Mouse (Mus musculus): ENCODE results near the gene Clpx. TPM values are rescaled to one million over a fixed set of nuclear protein-coding genes. Genes with fewer than 3 reads are reported as not detected.

The Clpx gene
- polyA plus RNA-seq, 1 experiment, result 50.4 TPM

- no peaks in the 10 kb centered on the region for H3K4me1 ChIP-seq (ENCODE audit: control insufficient read depth, insufficient read depth, low read length)
- peak overlapping the region; percentile 100 for H3K4me3 ChIP-seq (ENCODE audit: control insufficient read depth, low read depth, low read length)
- H3K27me3 ChIP-seq (ENCODE audit: control insufficient read depth, insufficient read depth, low read length), result no peaks in the 10 kb centered on the region
- no peaks in the 10 kb centered on the region for H3K36me3 ChIP-seq (ENCODE audit: control insufficient read depth, insufficient read depth, low read length)
- TF ChIP-seq CTCF (IDR thresholded peaks at IDR 0.05; ENCODE audit: control insufficient read depth, insufficient read depth, insufficient replicate concordance, low read depth, low read length), result no peak
- TF ChIP-seq POLR2A (IDR thresholded peaks at IDR 0.05; ENCODE audit: control insufficient read depth, low read depth, low read length), result no peak
- peak overlapping the region; percentile 94 for H3K27ac ChIP-seq (ENCODE audit: control insufficient read depth, insufficient read depth, low read depth, low read length)
Measured at GRCm38 (mm10) chr9:65293580-65293972, 484 bp upstream of the Clpx start.

DNA sequence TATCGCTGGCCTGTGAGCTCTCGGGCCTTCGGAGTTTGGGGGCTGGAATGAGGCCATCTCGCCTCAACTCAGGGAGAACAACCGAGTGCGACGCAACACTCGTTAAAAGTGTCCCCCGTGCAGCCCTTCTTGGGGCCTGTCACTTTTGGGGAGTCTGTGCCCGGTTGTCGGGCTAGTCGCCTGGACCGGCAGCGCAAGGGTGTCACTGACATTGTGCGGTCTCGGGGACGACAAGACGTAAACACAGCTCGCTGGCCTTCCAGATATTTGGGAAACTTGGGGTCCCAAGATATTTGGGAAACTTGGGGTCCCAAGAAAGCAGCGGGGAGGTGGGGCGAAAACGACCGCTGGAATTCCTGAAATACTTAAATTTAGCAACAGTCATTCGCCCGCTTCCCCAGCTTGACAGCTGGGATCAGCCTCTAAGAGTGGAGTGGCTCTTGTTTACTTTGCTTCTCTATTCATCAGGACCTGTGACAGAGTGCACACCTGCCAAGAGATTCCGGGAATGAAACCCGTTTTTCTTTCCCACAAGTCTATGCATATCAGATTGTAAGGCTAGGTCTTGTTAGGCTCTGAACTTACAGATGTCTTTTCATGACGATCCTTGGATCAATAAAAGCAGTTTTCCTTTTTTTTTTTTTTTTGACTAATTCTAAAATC lies 787 bp downstream of the Clpx start:
- H3K27me3 ChIP-seq (ENCODE audit: control insufficient read depth, insufficient read depth, low read length), result no peaks in the 10 kb centered on the region
- H3K4me1 ChIP-seq (ENCODE audit: control insufficient read depth, insufficient read depth, low read length), result no peaks in the 10 kb centered on the region
- H3K36me3 ChIP-seq (ENCODE audit: control insufficient read depth, insufficient read depth, low read length), result no peaks in the 10 kb centered on the region
- H3K4me3 ChIP-seq (ENCODE audit: control insufficient read depth, low read depth, low read length), result peak overlapping the region; percentile 100
- H3K27ac ChIP-seq (ENCODE audit: control insufficient read depth, insufficient read depth, low read depth, low read length), result peak overlapping the region; percentile 99
- TF ChIP-seq POLR2A (IDR thresholded peaks at IDR 0.05; ENCODE audit: control insufficient read depth, low read depth, low read length), result no peak; the same call in 1 of the 2 replicates
- TF ChIP-seq CTCF (IDR thresholded peaks at IDR 0.05; ENCODE audit: control insufficient read depth, insufficient read depth, insufficient replicate concordance, low read depth, low read length), result no peak

GRCm38 (mm10) chr9:65297056-65297455 lies 3.0 kb downstream of the Clpx start:
- Histone ChIP-seq H3K4me3 (ENCODE audit: control insufficient read depth, low read depth, low read length) (no peak overlapping the region), H3K27me3 (ENCODE audit: control insufficient read depth, insufficient read depth, low read length) (no peaks in the 10 kb centered on the region), H3K36me3 (ENCODE audit: control insufficient read depth, insufficient read depth, low read length) (no peaks in the 10 kb centered on the region), H3K4me1 (ENCODE audit: control insufficient read depth, insufficient read depth, low read length) (no peaks in the 10 kb centered on the region), H3K27ac (ENCODE audit: control insufficient read depth, insufficient read depth, low read depth, low read length) (no peak overlapping the region)
- TF ChIP-seq POLR2A (IDR thresholded peaks at IDR 0.05; ENCODE audit: control insufficient read depth, low read depth, low read length) (no peak), CTCF (IDR thresholded peaks at IDR 0.05; ENCODE audit: control insufficient read depth, insufficient read depth, insufficient replicate concordance, low read depth, low read length) (no peak)

DNA sequence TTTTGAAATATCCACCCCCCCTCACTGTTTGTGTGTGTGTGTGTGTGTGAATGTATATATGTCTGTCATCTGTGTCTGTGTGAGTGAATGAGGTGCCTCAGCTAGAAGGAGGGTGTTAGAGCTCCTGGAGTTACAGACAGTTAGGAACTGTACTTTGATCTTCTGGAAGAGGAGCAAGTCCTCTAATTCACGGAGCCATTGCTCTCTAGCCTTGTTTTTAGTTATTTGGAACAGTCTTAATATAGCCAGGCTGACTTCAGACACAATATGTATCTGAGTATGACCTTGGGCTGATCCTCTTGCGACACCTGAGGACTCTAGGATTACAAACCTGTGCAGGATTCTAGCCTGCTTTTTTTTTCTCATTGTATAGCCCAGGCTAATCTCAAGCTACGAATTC lies 4.7 kb downstream of the Clpx start:
- no peaks in the 10 kb centered on the region for H3K36me3 ChIP-seq (ENCODE audit: control insufficient read depth, insufficient read depth, low read length)
- TF ChIP-seq CTCF (IDR thresholded peaks at IDR 0.05; ENCODE audit: control insufficient read depth, insufficient read depth, insufficient replicate concordance, low read depth, low read length), result no peak
- no peak for TF ChIP-seq POLR2A (IDR thresholded peaks at IDR 0.05; ENCODE audit: control insufficient read depth, low read depth, low read length)
- no peak overlapping the region for H3K4me3 ChIP-seq (ENCODE audit: control insufficient read depth, low read depth, low read length)
- no peaks in the 10 kb centered on the region for H3K4me1 ChIP-seq (ENCODE audit: control insufficient read depth, insufficient read depth, low read length)
- no peaks in the 10 kb centered on the region for H3K27me3 ChIP-seq (ENCODE audit: control insufficient read depth, insufficient read depth, low read length)
- H3K27ac ChIP-seq (ENCODE audit: control insufficient read depth, insufficient read depth, low read depth, low read length), result no peak overlapping the region

DNA sequence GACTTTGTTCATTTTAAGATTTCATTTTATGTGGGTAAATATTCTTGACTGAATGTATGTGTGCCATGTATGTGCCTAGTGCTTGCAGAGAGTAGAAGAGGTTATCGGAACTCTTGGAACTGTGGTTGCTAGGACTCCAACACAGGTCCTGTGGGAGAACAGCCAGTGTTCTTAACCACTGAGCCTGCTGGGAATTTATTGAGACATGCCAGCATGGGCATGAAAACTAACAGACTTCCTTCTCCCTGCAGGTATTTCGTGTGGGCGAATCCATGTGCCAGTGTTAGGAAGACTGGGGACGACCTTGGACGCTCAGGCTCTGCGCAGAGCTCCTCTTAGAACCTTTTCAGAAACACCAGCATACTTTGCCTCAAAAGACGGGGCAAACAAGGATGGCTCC lies 5.6 kb downstream of the Clpx start:
- Histone ChIP-seq H3K27me3 (ENCODE audit: control insufficient read depth, insufficient read depth, low read length) (no peaks in the 10 kb centered on the region), H3K27ac (ENCODE audit: control insufficient read depth, insufficient read depth, low read depth, low read length) (no peak overlapping the region), H3K4me3 (ENCODE audit: control insufficient read depth, low read depth, low read length) (peak overlapping the region; percentile 70), H3K36me3 (ENCODE audit: control insufficient read depth, insufficient read depth, low read length) (no peaks in the 10 kb centered on the region), H3K4me1 (ENCODE audit: control insufficient read depth, insufficient read depth, low read length) (no peaks in the 10 kb centered on the region)
- TF ChIP-seq CTCF (IDR thresholded peaks at IDR 0.05; ENCODE audit: control insufficient read depth, insufficient read depth, insufficient replicate concordance, low read depth, low read length) (no peak), POLR2A (IDR thresholded peaks at IDR 0.05; ENCODE audit: control insufficient read depth, low read depth, low read length) (no peak)

- Histone ChIP-seq H3K4me1 (ENCODE audit: control insufficient read depth, insufficient read depth, low read length) (no peaks in the 10 kb centered on the region), H3K36me3 (ENCODE audit: control insufficient read depth, insufficient read depth, low read length) (no peaks in the 10 kb centered on the region), H3K4me3 (ENCODE audit: control insufficient read depth, low read depth, low read length) (no peak overlapping the region), H3K27ac (ENCODE audit: control insufficient read depth, insufficient read depth, low read depth, low read length) (no peak overlapping the region), H3K27me3 (ENCODE audit: control insufficient read depth, insufficient read depth, low read length) (no peaks in the 10 kb centered on the region)
- no peak for TF ChIP-seq POLR2A (IDR thresholded peaks at IDR 0.05; ENCODE audit: control insufficient read depth, low read depth, low read length)
- no peak for TF ChIP-seq CTCF (IDR thresholded peaks at IDR 0.05; ENCODE audit: control insufficient read depth, insufficient read depth, insufficient replicate concordance, low read depth, low read length)
Measured at GRCm38 (mm10) chr9:65302327-65302983, 8.4 kb downstream of the Clpx start.

DNA sequence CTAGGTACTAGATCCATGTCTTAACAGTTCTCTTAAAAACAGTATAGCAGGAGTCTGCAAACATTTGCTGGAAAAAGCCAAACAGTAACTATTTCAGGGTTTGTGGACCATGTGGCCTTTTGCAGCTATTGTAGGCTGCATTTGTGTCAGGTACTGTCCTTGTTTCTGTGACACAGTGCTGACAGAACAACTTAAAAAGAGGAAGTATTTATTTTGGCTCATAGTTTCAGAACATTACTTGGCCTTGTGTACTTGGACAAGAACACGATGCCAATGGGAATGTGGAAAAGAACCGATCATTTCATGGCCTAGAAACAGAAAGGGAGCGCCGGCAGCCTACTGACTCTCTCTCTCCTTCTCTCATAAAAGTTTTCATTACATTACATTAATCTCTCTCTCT lies 9.5 kb downstream of the Clpx start:
- Histone ChIP-seq H3K27ac (ENCODE audit: control insufficient read depth, insufficient read depth, low read depth, low read length) (no peak overlapping the region), H3K36me3 (ENCODE audit: control insufficient read depth, insufficient read depth, low read length) (no peaks in the 10 kb centered on the region; the same call in 1 of the 2 replicates), H3K4me1 (ENCODE audit: control insufficient read depth, insufficient read depth, low read length) (no peaks in the 10 kb centered on the region), H3K27me3 (ENCODE audit: control insufficient read depth, insufficient read depth, low read length) (no peaks in the 10 kb centered on the region), H3K4me3 (ENCODE audit: control insufficient read depth, low read depth, low read length) (no peak overlapping the region)
- TF ChIP-seq POLR2A (IDR thresholded peaks at IDR 0.05; ENCODE audit: control insufficient read depth, low read depth, low read length) (no peak), CTCF (IDR thresholded peaks at IDR 0.05; ENCODE audit: control insufficient read depth, insufficient read depth, insufficient replicate concordance, low read depth, low read length) (no peak)

Measured in testis, adult 2 months (tissue).